Mouse (Mus musculus) olfactory bulb, adult 2 months (tissue): ENCODE data around the gene Rassf8. TPM values are rescaled to one million over a fixed set of nuclear protein-coding genes. Genes with fewer than 3 reads are reported as not detected.
A peak's percentile ranks its signal among the peaks of the same experiment; 100 is the strongest.

Experiments used
- H3K27ac ChIP-seq: fragments of 200-500 bp; 2 replicates; pipeline ENCODE4 v1.5.1; 2012; ENCODE audit warnings: low read depth, low read length; ENCODE audit not compliant: insufficient read depth
- H3K4me1 ChIP-seq: fragments of 200-500 bp; 2 replicates; pipeline ENCODE4 v1.6.1; 2012; ENCODE audit warnings: low read length; ENCODE audit not compliant: control insufficient read depth, insufficient read depth
- H3K4me3 ChIP-seq: fragments of 200-500 bp; 2 replicates; pipeline ENCODE4 v1.5.1; 2012; ENCODE audit warnings: mild to moderate bottlenecking, low read depth, low read length, moderate library complexity; ENCODE audit not compliant: insufficient read depth
- CTCF ChIP-seq: fragments of 200-500 bp; IDR thresholded peaks from 2 replicates; pipeline ENCODE4 v1.5.1; 2012; ENCODE audit warnings: low read depth, mild to moderate bottlenecking, low read length, moderate library complexity; ENCODE audit not compliant: insufficient read depth
- POLR2A ChIP-seq: fragments of 200-500 bp; IDR thresholded peaks from 2 replicates; pipeline ENCODE4 v1.6.1; 2012; ENCODE audit warnings: mild to moderate bottlenecking, low read depth, low read length, moderate library complexity; ENCODE audit not compliant: insufficient read depth
- whole genome bisulfite sequencing: fragments of 180-500 bp; shearing (Covaris S2); methylation state at CpG from one replicate; pipeline ENCODE4 v1.1.7; 2018; 5-methylcytosine and 5-hydroxymethylcytosine counted together
- polyA plus RNA-seq: library from polyadenylated mRNA; stranded (reverse); fragments of >200 nt; gene quantifications from 2 replicates; pipeline ENCODE4 v1.2.4, GENCODE M21; 2012; ENCODE audit warnings: low replicate concordance; ENCODE audit not compliant: missing spikeins, insufficient read depth, insufficient read length

Gene Rassf8
- not detected in 2 replicates for polyA plus RNA-seq

DNA sequence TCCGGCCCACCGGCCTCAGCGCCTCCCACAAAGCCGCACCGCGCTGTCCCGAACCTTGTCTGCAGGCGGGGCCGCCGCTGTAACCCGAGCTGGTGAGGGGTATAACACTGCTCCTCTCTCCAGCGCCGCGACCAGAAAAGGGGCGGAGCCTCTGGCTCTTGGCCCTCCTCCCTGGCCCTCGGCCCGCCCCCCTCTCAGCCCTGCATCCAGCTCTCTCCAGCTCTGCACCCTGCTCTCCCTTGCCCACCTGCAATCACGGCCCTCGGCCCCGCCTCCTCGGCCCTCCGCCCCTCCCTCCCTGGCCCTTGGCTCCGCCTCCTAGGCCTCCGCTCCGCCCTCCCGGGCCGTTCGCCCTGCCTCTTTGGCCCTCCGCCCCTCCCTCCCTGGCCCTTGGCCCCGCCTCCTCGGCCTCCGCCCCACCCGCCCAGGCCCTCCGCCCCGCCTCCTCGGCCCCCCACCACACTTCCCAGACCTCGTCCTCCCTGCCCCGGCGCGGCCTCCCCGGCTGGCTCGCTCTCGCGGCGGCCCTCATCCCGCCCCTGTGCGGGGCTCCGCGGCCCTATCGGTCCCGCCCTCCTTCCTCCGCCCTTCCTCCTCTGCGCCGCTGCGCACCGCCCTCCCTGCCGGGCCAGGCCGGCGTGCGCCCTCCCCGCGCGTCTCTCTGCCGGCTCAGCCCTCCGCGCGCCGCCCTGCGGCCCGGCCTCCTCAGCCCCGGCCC lies at the start of gene Rassf8:
Rassf8 (plus strand) TSS at position 617 of the 718 bp plus-strand sequence.
- Histone ChIP-seq H3K4me1 (peaks cover 8% of the 10 kb centered on the region), H3K4me3 (peak within 1 kb of the TSS; percentile 63), H3K27ac (peak within 1 kb of the TSS; percentile 78)
- TF ChIP-seq CTCF: no peak
- TF ChIP-seq POLR2A: no peak
- WGBS: 1% methylated on average over 59 of the region's 71 CpGs

DNA sequence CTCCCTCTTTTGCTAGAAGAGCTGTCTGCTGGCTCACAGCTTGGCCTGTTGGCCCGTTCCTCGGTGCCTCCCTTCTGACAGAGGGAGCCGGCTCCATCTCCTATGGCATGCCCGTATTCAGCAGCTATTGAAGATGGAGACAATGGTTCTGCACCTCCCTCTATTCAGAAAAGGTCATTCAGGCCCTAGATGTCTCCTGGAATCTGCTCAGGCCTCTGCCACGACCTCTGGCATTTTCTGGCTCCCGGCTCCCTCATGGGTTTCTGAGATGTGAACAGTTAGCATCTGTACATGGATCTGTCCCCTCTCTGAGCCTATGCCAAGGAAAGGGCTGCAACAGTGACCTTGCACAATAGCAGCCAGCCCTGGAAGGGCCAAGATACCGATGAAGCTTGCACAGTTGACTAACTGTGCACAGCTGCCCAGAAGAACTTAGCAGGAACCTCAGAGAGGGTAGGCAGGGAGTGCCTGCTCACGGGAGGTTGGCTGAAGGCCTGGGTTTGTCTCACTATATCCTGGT lies 45.5 kb upstream of the Rassf8 start:
- Histone ChIP-seq H3K4me3 (no peak overlapping the region), H3K4me1 (peaks cover 17% of the 10 kb centered on the region), H3K27ac (no peak overlapping the region)
- 58% methylated on average over 8 of the region's 8 CpGs for WGBS
- TF ChIP-seq CTCF (no peak), POLR2A (no peak)

DNA sequence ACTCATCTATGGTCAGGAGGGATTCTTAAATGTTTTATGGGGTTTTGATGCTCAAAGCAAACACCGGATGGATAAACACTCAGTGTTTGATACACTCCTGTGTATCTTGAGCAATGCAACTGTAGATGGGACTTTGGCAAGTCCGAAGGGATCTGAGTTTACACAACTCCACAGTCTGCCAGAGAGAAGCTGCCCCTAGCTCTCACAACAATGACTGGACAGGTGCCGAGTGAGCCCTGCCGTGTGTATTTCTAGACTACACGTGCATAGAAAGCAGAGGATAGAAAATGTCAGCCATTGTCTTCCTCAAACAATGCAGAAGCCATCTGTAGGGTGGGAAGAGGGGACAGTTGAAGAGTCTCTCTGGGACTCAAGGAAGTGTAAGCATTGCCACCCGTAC lies 42.9 kb upstream of the Rassf8 start:
- 84% methylated on average over 6 of the region's 6 CpGs for WGBS
- H3K4me1 ChIP-seq: peaks cover 19% of the 10 kb centered on the region
- no peak overlapping the region for H3K4me3 ChIP-seq
- TF ChIP-seq POLR2A (no peak), CTCF (no peak)
- no peak overlapping the region for H3K27ac ChIP-seq

GRCm38 (mm10) chr6:145709956-145710720 lies 36.4 kb upstream of the Rassf8 start:
- TF ChIP-seq CTCF (no peak), POLR2A (no peak)
- H3K4me3 ChIP-seq: no peak overlapping the region
- WGBS: 87% methylated on average over 18 of the region's 18 CpGs

DNA sequence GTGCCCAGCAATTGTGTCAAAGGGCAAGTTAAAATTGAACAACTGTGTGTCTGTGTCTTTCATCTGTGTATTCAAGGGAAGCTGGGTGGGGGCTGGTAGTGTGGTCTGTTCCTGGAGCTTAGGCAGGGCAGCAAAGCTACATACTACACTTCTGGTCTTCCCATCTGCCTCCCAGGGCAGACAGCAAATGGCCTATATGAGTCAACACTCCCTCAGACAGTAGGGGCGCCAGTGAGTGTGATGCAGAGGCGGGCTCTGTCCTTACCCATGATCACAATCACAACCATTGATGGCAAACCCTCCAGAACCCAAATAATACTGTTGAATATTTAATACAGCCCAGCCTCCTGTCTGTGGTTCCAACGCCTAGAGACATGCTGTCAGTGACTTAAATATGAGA lies 35.8 kb upstream of the Rassf8 start:
- TF ChIP-seq POLR2A (no peak), CTCF (no peak)
- Histone ChIP-seq H3K4me1 (peaks cover 6% of the 10 kb centered on the region), H3K27ac (no peak overlapping the region), H3K4me3 (no peak overlapping the region)
- WGBS: 95% methylated on average over 3 of the region's 3 CpGs

More at GRCm38 (mm10) chr6:145709956-145710720, 36.4 kb upstream of the Rassf8 start:
- Histone ChIP-seq H3K4me1 (peaks cover 6% of the 10 kb centered on the region), H3K27ac (no peak overlapping the region)

- H3K27ac ChIP-seq: no peak overlapping the region
- 77% methylated on average over 5 of the region's 5 CpGs for WGBS
- no peak for TF ChIP-seq CTCF
- no peak for TF ChIP-seq POLR2A
- H3K4me3 ChIP-seq: no peak overlapping the region
- peaks cover 6% of the 10 kb centered on the region for H3K4me1 ChIP-seq
These were observed 35.2 kb upstream of the Rassf8 start for GRCm38 (mm10) chr6:145711320-145711719.

DNA sequence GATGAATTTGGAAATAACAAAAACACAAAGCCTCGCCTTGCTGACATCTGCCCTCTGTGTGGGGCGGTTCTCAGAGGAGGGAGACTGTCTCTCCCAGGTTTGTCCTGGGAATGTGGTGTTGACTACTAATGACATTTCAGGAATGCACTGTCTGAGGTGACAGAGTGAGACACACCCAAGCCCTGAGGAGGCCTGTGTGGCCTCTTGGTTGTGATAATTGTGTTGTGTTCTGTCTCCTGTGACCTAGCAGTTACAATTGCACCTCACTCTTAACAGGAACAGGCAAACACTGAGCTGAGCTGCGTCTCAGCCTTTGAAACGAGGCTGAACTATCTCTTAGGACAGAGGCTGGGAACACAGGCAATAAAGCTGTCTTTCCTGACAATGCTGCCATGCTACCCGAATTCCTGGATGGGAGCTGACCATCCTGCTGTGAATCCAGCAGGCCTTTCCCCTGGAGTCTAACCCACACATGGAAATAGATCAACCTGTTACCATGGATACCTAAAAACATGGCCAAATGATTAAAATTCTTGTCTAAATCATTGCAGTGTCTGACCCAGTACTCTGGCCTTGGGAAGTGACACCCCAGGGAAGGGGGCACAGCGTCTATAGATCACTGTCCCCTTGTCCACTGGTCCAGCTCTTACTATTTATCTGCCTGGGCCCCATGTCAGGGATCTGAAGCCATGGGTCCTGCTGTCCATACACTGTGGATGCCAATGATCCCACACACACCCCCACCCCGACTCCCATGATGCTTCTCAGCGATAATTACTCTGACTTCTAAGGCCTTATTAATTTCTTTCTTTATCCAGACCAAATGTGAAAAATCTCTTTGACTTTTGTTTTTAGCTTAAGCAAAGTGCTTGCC lies 33.1 kb upstream of the Rassf8 start:
- WGBS: 74% methylated on average over 8 of the region's 8 CpGs
- no peak overlapping the region for H3K27ac ChIP-seq
- H3K4me3 ChIP-seq: no peak overlapping the region

DNA sequence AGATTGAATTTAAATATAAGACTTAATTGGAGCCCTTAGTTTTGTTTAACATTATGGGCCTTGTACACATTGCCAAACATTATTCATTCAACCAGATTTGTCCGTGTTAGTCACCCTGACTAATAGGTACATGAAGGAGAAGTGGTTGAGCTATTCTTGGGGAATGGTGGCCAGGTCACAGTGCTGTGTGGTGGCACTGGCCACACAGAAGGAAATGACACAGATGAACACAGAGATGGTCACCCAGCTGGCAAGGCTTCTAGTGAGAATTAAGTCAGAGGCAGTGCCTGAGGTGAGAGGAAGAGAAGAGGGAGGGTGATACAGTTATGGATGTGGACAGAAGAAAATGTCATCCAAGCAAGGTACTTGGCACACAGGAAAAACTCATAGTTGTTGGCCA lies 32.4 kb upstream of the Rassf8 start:
- WGBS: 55% methylated on average over 1 of the region's 1 CpGs
- Histone ChIP-seq H3K4me3 (no peak overlapping the region), H3K4me1 (no peaks in the 10 kb centered on the region), H3K27ac (no peak overlapping the region)
- no peak for TF ChIP-seq POLR2A
- no peak for TF ChIP-seq CTCF

More for the DNA sequence above, 33.1 kb upstream of the Rassf8 start:
- no peaks in the 10 kb centered on the region for H3K4me1 ChIP-seq
- TF ChIP-seq CTCF (no peak), POLR2A (no peak)

- Histone ChIP-seq H3K4me3 (no peak overlapping the region), H3K4me1 (peaks cover 10% of the 10 kb centered on the region; the same call in 1 of the 2 replicates), H3K27ac (no peak overlapping the region)
- 82% methylated on average over 7 of the region's 7 CpGs for WGBS
- TF ChIP-seq POLR2A (no peak), CTCF (no peak)
These were observed 24.0 kb upstream of the Rassf8 start for GRCm38 (mm10) chr6:145722596-145722995.
